Mouse (Mus musculus) liver, embryonic 14.5 days (tissue): Measurements from ENCODE around the gene Gmds. TPM values are rescaled to one million over a fixed set of nuclear protein-coding genes. Genes with fewer than 3 reads are reported as not detected.

Experiments used
- ATAC-seq: fragments of 200-750 bp; cut with Nextera tagmentation; 2 replicates; pipeline ENCODE4 v1.8.0; 2017; ENCODE audit warnings: moderate number of reproducible peaks, mild to moderate bottlenecking, moderate library complexity; ENCODE audit not compliant: insufficient read depth
- DNase-seq, 3 experiments: peaks; one replicate each; pipeline ENCODE4 v3.0.0-alpha.2; 2012 to 2013; ENCODE audit warnings: low read depth in 3 of 3, low spot score in 3 of 3
- H3K27ac ChIP-seq: fragments of 300-500 bp; sonication (generic); 2 replicates; pipeline ENCODE4 v1.5.1; 2014; ENCODE audit warnings: moderate library complexity, mild to moderate bottlenecking, control low read depth, inconsistent platforms
- H3K27me3 ChIP-seq: fragments of 300-500 bp; sonication (generic); 2 replicates; pipeline ENCODE4 v1.6.1; 2014; ENCODE audit warnings: mild to moderate bottlenecking, low read length, moderate library complexity; ENCODE audit not compliant: control insufficient read depth, insufficient read depth
- H3K36me3 ChIP-seq: fragments of 300-500 bp; sonication (generic); replicated peaks from 2 replicates; pipeline ENCODE4 v1.6.1; 2014; ENCODE audit warnings: low read depth; ENCODE audit not compliant: control insufficient read depth, insufficient read depth
- H3K4me1 ChIP-seq, 2 experiments: fragments of 200-500 bp in 1 of 2; fragments of 300-500 bp in 1 of 2; sonication (generic) in 1 of 2; replicated peaks; 2 replicates each; pipeline ENCODE4 v1.6.1; 2012 to 2014; ENCODE audit warnings: antibody characterized with exemption in 1 of 2, inconsistent platforms in 1 of 2, low read length in 1 of 2; ENCODE audit not compliant: control insufficient read depth in 2 of 2, insufficient read depth in 2 of 2
- H3K4me2 ChIP-seq: fragments of 300-500 bp; sonication (generic); 2 replicates; pipeline ENCODE4 v1.6.1; 2014; ENCODE audit warnings: low read depth, mild to moderate bottlenecking, control low read depth, moderate library complexity
- H3K4me3 ChIP-seq, 2 experiments: fragments of 200-500 bp in 1 of 2; fragments of 300-500 bp in 1 of 2; sonication (generic) in 1 of 2; 2 replicates each; pipeline ENCODE4 v1.5.1; 2012 to 2014; ENCODE audit warnings: low read depth in 2 of 2, low read length in 2 of 2, mild to moderate bottlenecking in 2 of 2, control low read depth in 1 of 2, inconsistent platforms in 1 of 2, moderate library complexity in 1 of 2; ENCODE audit not compliant: insufficient read depth in 1 of 2
- H3K9ac ChIP-seq: fragments of 300-500 bp; sonication (generic); replicated peaks from 2 replicates; pipeline ENCODE4 v1.6.1; 2014; ENCODE audit warnings: mild to moderate bottlenecking, control low read depth, moderate library complexity
- H3K9me3 ChIP-seq: fragments of 300-500 bp; sonication (generic); 2 replicates; pipeline ENCODE4 v1.6.1; 2016; ENCODE audit warnings: low read length, mixed read lengths; ENCODE audit not compliant: control insufficient read depth
- CTCF ChIP-seq: IDR thresholded peaks from 2 replicates; pipeline ENCODE4 v1.5.1; 2016; ENCODE audit warnings: antibody characterized with exemption, low read depth, control low read depth
- EP300 ChIP-seq: IDR thresholded peaks from 2 replicates; pipeline ENCODE4 v1.6.1; 2016; ENCODE audit warnings: antibody characterized with exemption, low read depth
- WGBS: fragments of 180-500 bp; shearing (Covaris S2); extraction: QIAGEN DNeasy Blood & Tissue Kit; methylation state at CpG from one replicate; pipeline ENCODE4 v1.1.7; 2014; ENCODE audit not compliant: insufficient replicate concordance; 5-methylcytosine and 5-hydroxymethylcytosine counted together
- polyA plus RNA-seq, 2 experiments: library from polyadenylated mRNA; depleted of rRNA in 1 of 2; stranded (reverse) in 1 of 2; unstranded in 1 of 2; fragments of >200 nt; fragmentation: Nextera tagmentation in 1 of 2; extraction: Ambion mirVana in 1 of 2; gene quantifications; 2 replicates each; pipeline versions ENCODE4 v1.2.1 to v1.2.3; 2012 to 2014

Gene Gmds
- polyA plus RNA-seq, 2 experiments, result 3.7 to 7.4 TPM

GRCm38 (mm10) chr13:31808804-31809420 is 529.6 kb downstream of the Gmds start:
- 9% methylated on average over 16 of the region's 16 CpGs for WGBS
- Histone ChIP-seq H3K27me3 (peaks cover 96% of the 10 kb centered on the region), H3K4me3 (peak overlapping the region; percentile 4 to 53), H3K9me3 (no peaks in the 10 kb centered on the region), H3K4me1 (no peaks in the 10 kb centered on the region), H3K9ac (no peak overlapping the region), H3K4me2 (peak overlapping the region; percentile 44), H3K36me3 (no peaks in the 10 kb centered on the region), H3K27ac (no peak overlapping the region)
- DNase-seq (no peak), ATAC-seq (no peak)
- TF ChIP-seq EP300 (no peak), CTCF (no peak)

- no peaks in the 10 kb centered on the region for H3K36me3 ChIP-seq
- DNase-seq (no peak), ATAC-seq (no peak)
- WGBS, result 1% methylated on average over 72 of the region's 73 CpGs
- H3K9ac ChIP-seq, result no peak overlapping the region
- TF ChIP-seq CTCF, result no peak
- no peak for TF ChIP-seq EP300
- H3K27me3 ChIP-seq, result peaks cover 96% of the 10 kb centered on the region
- H3K4me3 ChIP-seq, result peak overlapping the region; percentile 4 to 53
- no peaks in the 10 kb centered on the region for H3K4me1 ChIP-seq
- H3K4me2 ChIP-seq, result peak overlapping the region; percentile 44
- no peaks in the 10 kb centered on the region for H3K9me3 ChIP-seq
- H3K27ac ChIP-seq, result no peak overlapping the region
Observed at GRCm38 (mm10) chr13:31808116-31808803, 530.3 kb downstream of the Gmds start.

GRCm38 (mm10) chr13:31807736-31808115 is 530.8 kb downstream of the Gmds start:
- DNase-seq (no peak), ATAC-seq (no peak)
- H3K27ac ChIP-seq, result no peak overlapping the region
- peaks cover 96% of the 10 kb centered on the region for H3K27me3 ChIP-seq
- no peaks in the 10 kb centered on the region for H3K9me3 ChIP-seq
- H3K4me1 ChIP-seq, result no peaks in the 10 kb centered on the region
- peak overlapping the region; percentile 53 for H3K4me2 ChIP-seq
- H3K9ac ChIP-seq, result no peak overlapping the region
- H3K36me3 ChIP-seq, result no peaks in the 10 kb centered on the region
- peak overlapping the region in 1 of 2 experiments; percentile 53; a peak in 1 of 4 replicates for H3K4me3 ChIP-seq
- WGBS, result 1% methylated on average over 43 of the region's 47 CpGs
- TF ChIP-seq CTCF (no peak), EP300 (no peak)

GRCm38 (mm10) chr13:31806890-31807735 is 531.4 kb downstream of the Gmds start:
- Histone ChIP-seq H3K36me3 (no peaks in the 10 kb centered on the region), H3K27ac (no peak overlapping the region), H3K27me3 (peaks cover 96% of the 10 kb centered on the region), H3K9me3 (no peaks in the 10 kb centered on the region), H3K4me1 (no peaks in the 10 kb centered on the region), H3K4me3 (peak overlapping the region; percentile 21 to 53), H3K9ac (no peak overlapping the region), H3K4me2 (peak overlapping the region; percentile 53)
- TF ChIP-seq CTCF (no peak), EP300 (no peak)
- DNase-seq, result no peak
- ATAC-seq, result no peak
- WGBS, result under 1% methylated on average over 90 of the region's 101 CpGs

- ATAC-seq (peak; percentile 60; the same call in 1 of the 2 replicates), DNase-seq (peak in 1 of 3 experiments; percentile 17)
- Histone ChIP-seq H3K27ac (no peak within 1 kb of the TSS), H3K36me3 (no peaks in the 10 kb centered on the region), H3K4me1 (no peaks in the 10 kb centered on the region), H3K4me3 (peak within 1 kb of the TSS; percentile 21 to 53), H3K9ac (no peak within 1 kb of the TSS), H3K9me3 (no peaks in the 10 kb centered on the region), H3K4me2 (peak within 1 kb of the TSS; percentile 53), H3K27me3 (peaks cover 96% of the 10 kb centered on the region)
- TF ChIP-seq EP300, result no peak
- TF ChIP-seq CTCF, result no peak
- WGBS, result under 1% methylated on average over 40 of the region's 40 CpGs
Observed at GRCm38 (mm10) chr13:31806428-31806832, 532.1 kb downstream of the Gmds start, which contains the start of gene Foxc1. Gene Foxc1, plus strand, starts transcription at chr13:31806633.
